Mouse (Mus musculus): Measurements from ENCODE around the gene Tmem171. TPM values are rescaled to one million over a fixed set of nuclear protein-coding genes. Genes with fewer than 3 reads are reported as not detected.

Tmem171 gene
- total RNA-seq, 2 experiments from 2014 or later = not detected

DNA sequence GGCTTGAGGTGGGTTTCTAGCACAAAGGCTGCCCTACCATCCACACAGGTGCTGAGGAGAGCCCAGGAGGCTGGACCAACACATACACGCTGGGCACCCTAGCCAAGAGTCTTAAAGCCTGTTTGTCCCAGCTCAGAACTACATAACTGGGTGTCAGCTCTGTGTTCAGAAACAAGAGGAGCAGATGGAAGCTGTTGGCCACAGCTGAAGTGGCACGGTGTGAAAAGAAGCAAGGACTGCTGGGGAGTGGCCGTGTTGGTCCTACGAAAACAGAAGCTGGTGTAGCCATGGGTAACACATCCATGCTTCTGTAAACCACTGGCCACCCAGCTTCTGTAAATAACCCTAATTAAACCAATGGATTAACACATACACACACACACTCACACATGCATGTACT, 39.3 kb downstream of the Tmem171 start:
- peak in 1 of 2 experiments; percentile 11 for DNase-seq (ENCODE audit: low spot score in 2 of 2)
- intact Hi-C loops (cut with DNase I) = no loop called here

- intact Hi-C loops (cut with DNase I) = no loop called here
- peak in 1 of 2 experiments; percentile 6 for DNase-seq (ENCODE audit: low spot score in 2 of 2)
Measured at GRCm38 (mm10) chr13:98654129-98654939, 40.3 kb downstream of the Tmem171 start.

DNA sequence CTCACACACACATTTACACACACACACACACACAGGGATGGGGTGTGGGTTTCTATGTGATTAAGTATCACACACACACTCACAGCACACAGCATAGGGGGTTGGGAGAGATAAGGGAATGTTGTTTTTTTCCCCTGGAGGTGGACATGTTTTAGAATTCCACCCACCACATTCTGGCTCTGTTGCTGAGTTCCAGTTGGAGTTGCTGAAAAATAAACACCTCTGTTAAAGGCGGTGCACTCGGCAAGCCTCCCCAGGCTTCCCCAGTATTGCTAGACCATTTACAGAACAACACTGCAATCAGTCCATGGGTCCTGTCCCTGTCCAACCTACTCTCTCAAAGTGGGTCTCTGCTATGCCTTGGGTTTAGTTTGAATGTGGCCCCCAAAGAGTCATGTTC, 42.4 kb downstream of the Tmem171 start:
- intact Hi-C loops (cut with DNase I) = no loop called here
- DNase-seq (ENCODE audit: low spot score in 2 of 2) = peak in 1 of 2 experiments; percentile 38

DNA sequence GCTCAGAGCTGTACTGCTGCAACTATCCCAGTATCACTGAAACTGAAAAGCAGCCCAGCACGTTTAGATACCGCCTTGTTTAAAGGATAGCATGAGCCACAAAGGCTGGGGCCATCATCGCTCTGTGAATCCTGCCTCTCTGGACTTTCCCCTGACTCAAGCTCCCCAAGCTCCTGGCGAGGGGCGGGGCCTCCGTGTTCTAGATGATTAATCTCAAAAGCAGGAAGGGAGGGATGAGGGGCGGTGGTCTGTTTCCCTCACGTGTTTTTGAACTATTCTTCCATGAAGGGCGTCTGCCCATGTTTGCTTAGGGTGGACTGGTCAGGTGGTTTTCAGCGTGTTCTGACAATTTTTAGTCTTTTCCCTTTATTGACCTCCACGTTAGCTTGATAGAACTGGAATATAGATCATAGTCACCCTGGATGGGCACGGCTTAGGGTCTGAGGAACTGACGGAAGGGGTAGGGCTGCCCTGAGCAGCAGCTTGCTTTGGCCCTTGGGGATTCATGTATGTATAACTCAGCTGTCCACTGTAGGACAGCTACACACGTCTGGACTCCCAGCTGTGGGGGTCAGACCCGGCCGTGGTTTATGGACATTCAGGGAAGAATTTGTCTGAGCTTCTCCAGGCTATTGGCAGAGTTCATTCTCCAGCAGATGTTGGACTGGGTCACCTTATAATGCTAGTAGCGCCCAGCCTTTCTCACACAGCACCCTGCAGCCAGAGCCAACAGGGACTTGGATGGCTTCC, 43.2 kb downstream of the Tmem171 start:
- intact Hi-C loops (cut with DNase I) = no loop called here
- DNase-seq (ENCODE audit: low spot score in 2 of 2) = no peak

DNA sequence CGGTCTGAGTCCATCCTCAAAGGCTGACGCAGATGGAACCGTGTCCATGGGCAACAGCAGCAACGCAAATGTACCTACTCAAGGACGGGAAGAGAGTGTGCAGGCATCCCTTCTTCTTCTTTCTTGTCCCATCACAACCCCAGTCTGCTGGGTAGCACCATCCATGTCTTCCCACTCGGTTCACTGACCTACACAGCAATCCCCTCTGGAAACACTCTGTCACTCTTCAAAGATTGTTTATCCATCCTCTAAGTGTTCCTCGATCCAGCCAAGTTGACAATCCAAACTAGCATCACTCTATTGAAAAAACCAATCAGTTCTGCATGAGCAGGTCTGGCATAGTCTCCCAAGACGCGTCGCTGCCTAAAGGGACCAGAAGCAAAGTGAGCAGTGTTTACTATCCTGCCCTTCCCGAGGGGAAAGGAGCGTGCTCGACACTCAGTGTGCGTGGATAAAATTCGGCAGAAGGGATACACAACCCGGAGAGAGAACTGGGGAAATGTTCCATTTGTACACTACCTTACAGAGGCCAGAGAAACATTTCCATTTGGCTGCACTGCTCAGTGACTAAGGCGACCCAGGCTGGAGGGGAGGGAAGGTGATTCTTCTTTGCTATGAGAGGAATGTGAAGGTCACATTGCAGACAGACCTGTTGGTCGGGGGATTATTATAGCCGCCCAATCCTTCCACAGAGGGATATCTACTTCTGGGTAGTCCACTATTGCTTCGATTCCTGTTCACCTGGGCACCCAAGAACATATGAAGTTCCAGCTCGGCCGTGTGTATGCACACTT, 46.7 kb downstream of the Tmem171 start:
- no peak for DNase-seq (ENCODE audit: low spot score in 2 of 2)
- intact Hi-C loops (cut with DNase I) = no loop called here

GRCm38 (mm10) chr13:98638507-98639166, 56.0 kb downstream of the Tmem171 start:
- DNase-seq (ENCODE audit: low spot score in 2 of 2) = no peak
- intact Hi-C loops (cut with DNase I) = no loop called here

DNA sequence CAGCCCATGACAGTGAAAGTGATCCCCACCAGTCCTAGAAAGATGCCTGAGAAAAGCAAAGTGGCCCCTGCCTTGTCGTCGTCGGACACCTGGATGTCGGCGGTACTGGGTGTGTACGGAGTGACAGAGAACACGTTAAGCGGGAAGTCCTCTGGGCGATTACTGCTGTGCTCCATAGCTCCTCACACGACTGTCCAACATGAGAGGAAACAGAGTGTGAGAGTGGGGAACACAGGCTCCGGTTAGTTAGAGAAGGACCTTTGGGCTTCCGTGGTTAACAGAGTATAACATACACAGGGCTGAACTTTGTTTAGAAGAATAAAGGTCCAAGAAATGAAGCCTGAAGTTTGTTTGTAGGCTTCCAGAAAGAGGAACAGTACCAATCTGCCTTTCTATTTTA, 57.5 kb downstream of the Tmem171 start, which contains the start of gene Tmem174:
Gene Tmem174 (minus strand): TSS at position 266 of the 400 bp plus-strand sequence.
- DNase-seq (ENCODE audit: low spot score in 2 of 2) = no peak
- intact Hi-C loops (cut with DNase I) = no loop called here

DNA sequence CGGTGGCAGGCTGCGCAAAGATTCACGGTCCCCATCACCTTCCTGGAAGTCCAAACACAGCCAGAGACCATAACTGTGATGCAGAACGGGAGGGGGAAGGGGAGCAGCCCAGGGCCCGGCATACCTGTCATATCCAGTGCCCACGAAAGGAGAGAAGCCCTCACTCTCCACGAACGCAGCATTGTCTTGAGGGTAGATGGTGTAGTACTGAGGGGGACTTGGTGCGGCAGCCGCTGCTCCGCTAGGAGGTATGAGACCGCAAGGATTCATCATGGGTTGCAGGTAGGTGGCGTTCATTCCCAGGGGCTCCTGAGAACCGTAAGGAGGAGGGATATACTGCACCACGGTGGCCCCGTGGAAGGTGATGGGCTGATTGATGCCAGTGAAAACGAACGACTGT, 58.1 kb downstream of the Tmem171 start:
- no peak for DNase-seq (ENCODE audit: low spot score in 2 of 2)
- intact Hi-C loops (cut with DNase I) = no loop called here

Other genes starting within 250 kb of the Tmem171 start
- gene Gm10320, start 202.8 kb downstream of the Tmem171 start, total RNA-seq (2021) = not detected
- gene Tmem174, start 57.4 kb downstream of the Tmem171 start, total RNA-seq (2021) = not detected
- gene Fcho2, start 120.6 kb upstream of the Tmem171 start, total RNA-seq (2021) = 10 to 100 TPM; 35.3 to 41.0 TPM
- gene Tnpo1, start 231.6 kb upstream of the Tmem171 start, total RNA-seq (2021) = 10 to 100 TPM; 52.6 to 68.2 TPM